Mouse (Mus musculus): ENCODE measurements at regions not wholly inside any gene's neighbourhood (a gene's known extent, or its start where the extent isn't known, plus 50 kb on each side); places are given as distances from the start of the nearest gene placed in this dataset.

DNA sequence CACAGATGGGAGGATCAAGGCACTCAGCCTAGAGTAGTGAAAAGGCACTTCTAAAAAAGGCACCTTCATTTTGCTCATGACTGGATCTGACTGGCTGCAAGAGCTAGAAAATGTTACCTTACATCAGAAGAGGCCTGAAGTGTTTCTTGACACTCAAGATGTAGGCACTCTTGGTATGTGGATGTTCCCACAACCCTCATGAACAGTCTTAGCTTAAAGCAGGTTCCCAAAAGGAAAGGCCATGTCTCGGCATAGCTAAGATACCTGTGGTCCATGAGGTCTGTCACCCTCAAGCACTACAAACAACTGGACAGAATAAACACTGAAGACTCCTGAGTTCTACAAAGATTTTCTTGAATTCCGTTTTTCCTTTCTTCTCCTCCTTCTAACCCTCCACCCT, 619.5 kb downstream of the Ipo11 start:
- no peak for TF ChIP-seq CTCF (IDR thresholded peaks at IDR 0.05; ENCODE audit: low read depth)
- no peak for TF ChIP-seq EP300 (IDR thresholded peaks at IDR 0.05; ENCODE audit: low read depth)

Measured in liver, embryonic 14.5 days (tissue).